Mouse (Mus musculus): ENCODE data around the gene Adad1.

Gene Adad1

DNA sequence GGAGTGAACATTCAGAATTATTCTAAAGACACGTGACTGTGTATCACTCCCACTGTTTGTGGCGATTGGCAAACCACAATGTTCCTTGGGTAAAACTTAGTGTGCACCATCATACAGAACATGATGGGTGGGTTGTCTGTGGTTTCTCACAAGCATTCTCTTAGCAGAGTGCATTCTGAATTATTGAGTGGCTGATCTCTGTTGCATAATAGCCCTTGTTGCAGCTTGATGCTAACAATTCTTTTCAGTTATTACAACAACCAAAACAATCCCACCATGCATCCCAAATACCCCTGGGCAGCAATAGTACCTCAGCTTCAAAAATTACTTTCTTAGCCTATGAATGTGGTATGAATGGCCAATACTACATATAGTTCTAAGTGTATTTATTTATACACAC lies 106.0 kb downstream of the Adad1 start:
- no peak for DNase-seq (ENCODE audit: low spot score in 2 of 2)

All from thymus, postnatal 10 days (tissue).